Mouse (Mus musculus) retina, embryonic 14.5 days (tissue): ENCODE measurements around the gene Laptm5.

Source experiments
- DNase-seq: peaks from one replicate; pipeline ENCODE4 v3.0.0-alpha.2; 2015; ENCODE audit warnings: low spot score

Gene Laptm5

DNA sequence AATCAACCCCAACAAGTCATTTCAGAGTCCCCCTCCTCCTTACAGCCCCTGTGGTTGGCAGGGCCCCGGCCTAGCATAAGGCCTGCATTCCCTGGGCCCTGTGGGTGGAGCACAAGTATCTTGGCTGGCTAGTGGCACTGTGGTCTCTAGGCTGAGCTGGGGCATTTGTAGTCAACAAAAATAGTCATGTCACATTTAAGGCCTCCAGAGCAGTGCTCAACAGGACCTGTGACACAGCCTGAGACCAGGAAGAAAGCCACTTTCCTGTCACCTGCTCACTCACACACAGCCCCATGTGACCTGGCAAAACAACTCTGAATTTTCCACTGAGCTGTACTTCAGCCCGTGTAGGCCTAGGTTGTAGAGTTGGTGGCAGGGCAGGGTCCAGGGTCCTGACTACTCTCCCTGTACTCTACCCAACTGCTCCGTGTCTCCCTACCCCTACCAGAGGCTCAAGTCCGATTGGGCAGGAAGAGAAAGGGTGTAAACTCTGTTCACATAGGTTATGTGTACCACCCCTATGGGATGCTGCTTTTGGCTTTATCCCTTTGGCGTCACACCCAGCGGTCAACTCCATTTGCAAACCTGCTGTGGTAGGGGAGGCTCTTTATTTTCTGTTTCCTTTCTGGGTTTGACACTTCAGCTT is 13.0 kb upstream of the Laptm5 start:
- DNase-seq, result no peak

DNA sequence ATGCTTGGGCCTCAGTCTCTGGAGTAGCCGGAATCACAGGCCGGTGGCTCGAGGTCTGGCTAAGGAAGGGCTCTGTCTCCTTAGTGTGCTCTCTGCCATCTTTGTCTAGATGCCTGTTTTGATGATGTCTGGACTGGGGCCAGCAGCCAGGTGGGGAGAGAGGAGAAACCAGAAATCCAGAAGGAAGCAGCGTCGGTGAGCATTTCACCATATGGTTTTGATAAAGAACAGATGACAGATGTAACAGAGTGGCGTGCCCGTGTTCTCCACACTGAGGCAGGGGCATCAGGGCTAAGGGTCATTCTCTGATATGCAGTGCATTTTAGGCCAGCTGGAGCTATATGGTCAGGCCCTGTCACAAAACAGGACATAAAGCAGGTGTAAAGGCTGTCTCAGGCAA is 12.2 kb upstream of the Laptm5 start:
- no peak for DNase-seq

DNA sequence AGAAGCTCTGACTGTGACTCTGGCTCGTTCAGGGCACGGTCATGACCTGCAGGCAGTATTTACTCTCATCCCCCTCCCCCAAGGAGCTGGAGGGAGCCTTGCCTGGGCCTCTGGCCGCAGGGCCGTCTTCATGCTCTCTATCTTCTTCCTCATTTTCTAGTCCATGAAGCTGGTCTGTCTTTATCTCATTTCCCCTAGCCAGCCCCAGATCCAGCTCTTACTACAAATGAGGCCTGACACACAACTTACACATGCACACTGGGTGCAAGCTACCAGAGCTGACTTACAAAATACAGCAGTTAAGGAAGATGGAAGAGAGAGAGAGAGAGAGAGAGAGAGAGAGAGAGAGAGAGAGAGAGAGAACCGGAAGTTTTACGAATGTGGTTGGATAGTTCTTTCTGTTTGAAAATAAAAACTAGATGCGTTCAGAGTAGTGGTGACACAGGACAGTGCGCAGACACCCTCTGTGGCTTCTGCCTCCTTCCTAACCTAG is 10.6 kb upstream of the Laptm5 start:
- DNase-seq, result no peak

DNA sequence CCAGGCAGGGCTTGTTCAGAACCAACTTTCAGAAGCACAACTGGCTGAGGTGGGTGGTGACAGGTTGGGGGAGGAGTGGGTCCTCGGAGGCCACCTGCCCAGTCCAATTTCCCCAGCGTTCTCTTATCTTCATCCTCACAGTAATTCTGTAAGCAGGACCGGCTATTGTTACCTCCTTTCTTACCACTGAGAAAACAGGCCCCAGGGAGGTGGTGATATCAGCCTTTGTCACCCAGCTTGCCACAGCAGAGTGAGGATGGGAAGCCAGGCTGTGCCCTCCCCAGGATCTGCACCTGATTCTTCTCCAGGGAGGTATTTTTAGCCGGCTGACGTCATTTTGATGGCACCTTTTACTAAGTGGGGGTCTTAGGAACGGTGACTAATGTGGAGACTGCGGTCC is 7.9 kb upstream of the Laptm5 start:
- DNase-seq, result no peak

DNA sequence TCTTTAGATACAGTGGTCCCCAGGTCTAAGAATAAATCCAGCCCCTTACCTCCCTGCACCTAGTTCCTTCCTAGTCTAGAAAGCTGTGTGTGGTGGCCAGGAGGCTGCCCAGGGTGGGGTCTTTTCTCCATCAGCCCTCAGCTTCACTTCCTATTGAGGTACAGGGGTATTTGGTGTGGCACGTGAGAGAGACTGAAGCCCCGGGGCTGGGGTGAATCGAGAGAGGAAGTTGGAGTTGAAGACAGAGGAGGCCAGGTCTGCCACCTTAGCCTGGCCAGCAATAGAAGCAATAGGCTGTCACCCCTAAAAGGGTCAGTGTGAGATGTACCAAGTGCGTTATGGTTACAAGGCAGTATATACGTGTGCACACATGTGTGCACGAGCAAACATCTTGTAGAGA is 7.0 kb upstream of the Laptm5 start:
- DNase-seq, result no peak

DNA sequence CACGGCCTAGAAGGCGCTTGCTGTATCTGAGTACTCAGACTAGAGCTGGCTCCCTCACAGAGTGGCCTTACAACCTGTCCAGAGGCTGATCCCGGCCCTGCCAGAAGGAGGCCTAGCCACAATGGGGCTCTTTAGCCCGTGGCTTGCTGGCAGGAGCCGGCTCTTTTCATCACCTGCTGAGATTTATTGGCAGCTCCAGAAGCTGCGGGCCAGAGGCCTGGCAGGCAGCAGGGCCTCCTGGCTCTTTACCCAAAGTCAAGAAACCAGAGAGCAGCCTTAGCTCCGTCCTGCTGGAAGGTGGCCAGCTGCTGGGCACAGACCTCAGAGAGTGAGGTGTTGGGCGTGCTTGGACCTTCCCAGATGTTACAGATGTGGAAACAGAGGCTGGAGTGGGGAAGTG is 6.6 kb upstream of the Laptm5 start:
- DNase-seq, result no peak

DNA sequence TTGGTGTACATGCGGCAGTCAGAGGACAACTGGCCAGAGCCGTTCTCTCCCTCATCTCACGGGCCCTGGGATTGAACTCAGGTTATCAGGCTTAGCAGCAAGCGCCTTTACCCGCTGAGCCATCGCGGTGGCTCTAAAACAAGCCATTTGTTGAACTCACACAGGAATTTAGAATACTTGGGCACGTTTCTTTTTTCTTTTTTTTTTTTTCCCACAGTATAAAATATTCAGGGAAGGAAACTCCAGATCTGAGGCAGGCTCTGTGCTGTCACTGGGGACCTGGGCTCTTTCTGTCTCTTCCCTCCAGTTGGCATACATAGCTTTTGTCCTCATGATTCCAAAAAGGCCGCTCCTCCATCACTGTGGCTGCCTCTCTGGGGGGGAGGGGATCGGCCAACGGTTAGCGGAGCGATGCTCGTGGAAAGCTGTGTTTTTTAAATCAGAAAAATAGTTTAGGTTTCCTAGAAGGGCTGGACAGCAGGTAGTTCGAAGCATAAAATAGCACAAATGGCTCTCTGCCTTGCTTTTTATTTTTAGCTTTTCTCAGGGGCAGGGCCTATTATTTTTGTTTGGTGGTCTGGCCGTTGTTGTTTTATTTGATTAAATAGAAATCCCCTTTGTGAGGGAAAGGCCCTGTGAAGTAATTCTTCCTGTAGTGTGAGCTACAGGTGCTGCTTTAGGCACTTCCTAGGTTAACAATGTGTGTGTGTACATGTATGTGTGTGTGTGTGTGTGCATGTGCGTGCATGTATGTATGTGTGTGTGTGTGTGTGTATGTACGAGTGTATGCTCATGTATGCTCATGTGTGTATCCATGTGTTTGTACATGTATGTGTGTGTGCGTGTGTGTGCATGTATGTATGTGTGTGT is 5.5 kb upstream of the Laptm5 start:
- no peak for DNase-seq

DNA sequence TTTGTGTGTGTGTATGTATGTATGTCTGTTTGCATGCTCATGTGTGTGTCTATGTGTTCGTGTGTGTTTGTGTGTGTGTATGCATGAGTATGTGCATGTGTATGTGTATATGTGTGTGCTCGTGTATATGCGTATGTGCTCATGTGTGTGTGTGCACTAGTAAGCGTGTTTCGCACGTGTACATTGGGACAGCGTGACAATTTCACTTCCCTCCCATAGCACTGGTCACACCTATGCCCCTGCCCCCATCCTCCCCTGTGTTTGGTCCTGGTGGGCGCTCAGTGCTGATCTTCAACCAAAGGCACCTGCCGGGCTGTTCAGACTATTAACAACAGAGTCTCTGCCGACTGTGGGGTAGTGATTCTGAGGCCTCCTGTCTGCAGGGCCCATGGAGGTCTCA is 4.8 kb upstream of the Laptm5 start:
- no peak for DNase-seq

DNA sequence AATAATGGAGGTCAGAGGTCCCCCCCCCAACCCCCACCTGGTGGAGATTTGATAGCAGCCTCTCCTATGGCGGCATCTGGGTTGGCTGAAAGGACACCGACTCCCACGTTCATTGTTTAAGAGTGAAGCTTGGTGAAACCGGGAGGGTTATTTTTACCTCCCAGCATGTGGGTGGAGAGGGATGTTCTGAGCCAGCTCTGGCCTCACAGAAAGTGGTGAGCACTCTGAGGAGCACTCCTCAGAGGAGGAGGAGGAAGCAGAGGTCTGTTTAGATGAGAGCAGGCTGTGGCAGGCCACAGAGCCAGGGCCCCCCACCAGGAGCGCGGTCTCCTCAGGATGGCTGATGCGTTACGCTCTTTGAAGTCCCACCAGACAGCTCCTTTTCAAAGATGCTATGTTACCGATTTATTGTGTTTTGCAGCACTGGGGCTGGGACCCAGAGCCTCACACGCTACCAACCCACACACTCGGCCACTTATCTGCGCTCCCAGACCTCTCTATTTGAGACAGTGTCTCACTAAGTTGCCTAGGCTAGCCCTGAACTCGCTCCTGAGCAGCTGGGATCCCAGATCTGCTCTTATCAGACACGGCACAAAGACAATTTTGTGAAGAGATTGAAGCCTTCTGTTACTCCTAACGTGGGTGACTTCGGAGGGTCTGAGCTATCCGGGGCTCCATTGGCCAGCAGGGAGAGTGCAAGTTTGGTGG is 3.6 kb upstream of the Laptm5 start:
- no peak for DNase-seq

DNA sequence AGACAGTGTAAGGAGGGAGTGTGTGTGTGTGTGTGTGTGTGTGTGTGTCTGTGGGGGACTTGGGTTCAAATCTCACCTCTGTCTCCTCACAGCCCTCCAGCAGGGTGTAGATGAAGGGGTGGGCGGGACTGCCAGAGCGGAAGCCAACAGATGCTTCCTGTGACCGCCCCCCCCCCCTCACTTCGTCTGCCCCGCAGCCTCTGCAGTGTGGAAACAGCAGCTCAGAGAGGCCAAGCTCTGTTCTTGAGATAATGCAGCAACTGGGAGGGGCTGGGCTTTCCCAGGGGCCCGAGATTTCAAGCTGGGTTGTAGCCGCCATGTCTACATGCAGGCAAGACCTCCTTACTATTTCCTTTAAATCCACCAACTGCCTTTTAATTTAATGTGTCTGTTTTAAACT is 2.3 kb upstream of the Laptm5 start:
- no peak for DNase-seq

DNA sequence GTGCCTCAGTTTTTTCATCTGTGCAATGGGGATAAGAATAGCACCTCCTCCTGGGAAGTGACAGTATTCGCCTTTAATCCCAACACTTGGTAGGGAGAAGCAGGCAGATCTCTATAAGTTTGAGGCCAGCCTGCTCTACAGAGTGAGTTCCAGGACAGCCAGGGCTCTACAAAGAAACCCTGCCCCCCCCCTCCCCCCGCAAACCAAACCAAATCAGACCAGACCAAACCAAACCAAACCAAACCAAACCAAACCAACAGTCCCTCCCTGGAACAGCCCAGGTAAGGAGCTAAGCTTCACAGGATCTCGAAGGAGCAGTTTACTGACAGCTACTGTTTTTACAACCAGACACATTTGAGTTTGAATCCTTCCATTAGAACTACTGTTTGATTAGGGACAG is 299 bp upstream of the Laptm5 start:
- DNase-seq, result no peak

DNA sequence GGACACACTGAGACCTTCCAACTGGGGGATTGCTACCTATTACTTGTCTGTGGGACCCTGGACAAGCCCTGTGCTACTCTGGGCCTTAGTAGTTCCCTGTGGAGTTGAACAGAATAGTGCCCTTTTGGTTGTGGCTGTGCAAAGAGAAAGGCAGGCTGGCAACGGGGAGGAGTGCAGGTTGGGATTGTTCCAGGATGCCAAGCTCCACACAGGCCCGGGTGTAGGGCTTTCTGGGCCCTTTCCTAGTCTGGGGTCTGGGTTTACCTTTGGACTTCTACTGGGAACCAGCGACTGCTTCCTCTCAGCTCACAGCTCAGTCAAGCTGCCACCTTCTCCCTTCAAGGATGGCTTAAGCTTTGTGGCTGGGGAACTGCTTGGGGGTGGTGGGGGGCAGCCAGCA is 586 bp downstream of the Laptm5 start:
- DNase-seq, result no peak

DNA sequence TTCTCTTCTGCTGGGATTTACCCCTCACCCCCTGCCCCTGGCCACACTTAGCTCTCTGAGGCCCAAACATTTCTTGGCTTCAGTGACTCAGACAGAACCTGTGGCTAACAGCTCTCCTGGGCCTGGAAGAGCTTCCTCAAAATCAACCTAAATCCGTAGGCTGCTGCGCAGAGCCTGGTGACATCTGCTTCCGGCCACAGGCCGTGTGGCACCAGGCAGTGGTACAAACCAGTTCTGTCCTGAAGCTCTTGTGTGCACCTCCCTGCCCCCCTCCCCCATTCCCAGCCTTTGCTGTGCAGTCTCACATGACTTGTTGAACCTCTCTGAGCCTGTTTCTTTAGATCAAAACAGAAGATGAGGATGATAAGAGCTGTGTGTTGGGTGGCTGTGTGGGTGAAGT is 1.1 kb downstream of the Laptm5 start:
- DNase-seq, result no peak

DNA sequence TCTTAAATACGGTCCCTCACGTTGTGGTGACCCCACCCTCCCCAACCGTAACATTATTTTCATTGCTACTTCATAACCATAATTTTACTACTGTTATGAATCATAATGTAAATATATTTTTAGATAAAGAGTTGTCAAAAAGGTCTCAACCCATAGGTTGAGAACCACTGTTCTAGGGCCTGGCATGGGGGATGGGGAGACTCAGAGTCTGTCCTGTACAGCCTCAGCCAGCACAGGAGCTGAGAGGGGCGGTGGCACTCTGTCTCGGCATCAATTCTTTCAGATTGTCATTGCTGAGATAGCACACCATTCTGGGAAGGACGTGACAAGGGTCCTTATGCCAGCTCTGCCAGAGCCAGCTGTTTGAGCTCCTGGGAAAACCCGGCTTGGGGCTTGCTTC is 1.6 kb downstream of the Laptm5 start:
- no peak for DNase-seq

DNA sequence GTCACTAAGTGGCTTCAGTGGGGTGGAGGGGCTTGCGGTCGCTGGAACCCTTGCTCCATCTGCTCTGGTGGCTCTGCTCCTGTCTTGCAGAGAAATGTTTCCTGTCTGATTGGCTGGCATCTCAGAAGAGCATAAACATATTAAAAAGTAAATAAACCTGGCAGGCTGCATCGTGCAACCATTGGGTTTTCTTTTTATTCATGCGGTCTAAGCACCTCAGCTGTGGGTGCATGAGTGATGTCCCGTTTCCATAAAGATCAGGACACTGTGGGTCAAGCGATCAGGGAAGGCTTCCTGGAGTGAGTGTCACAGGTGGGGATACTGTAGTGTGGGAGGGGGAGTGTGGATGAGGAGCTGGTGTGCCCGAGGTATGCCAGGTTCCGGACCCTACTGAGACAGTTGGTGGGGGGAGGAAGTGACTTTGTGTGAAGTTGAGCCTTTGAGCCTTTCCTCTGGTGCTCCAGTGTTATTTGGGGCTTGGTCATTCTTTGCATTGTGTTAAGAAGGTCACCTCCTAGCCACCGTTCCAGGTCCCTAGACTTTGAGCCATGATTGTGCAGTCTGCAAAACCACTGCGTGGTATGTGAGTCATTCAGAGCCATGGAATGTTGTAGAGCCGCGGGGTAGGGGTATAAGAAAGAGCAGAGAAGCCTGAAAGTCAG is 2.2 kb downstream of the Laptm5 start:
- no peak for DNase-seq

DNA sequence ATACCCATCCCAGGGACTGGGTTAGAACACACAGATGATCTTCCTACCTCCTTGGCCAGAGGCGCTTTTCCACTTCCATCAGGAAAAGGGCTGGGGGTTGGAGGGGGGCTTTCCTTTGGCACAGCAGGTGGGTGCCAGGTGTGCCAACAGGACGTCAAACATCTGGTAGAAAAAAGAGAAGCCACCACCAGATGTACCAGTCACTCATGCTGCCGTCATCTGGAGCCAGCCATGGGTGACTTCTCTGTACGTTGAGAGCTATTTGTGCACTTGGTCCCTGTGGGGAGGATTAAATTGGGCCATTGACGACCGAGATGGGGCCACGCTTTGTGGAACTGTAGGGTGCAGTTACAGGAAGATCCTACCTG is 2.7 kb downstream of the Laptm5 start:
- DNase-seq, result no peak

DNA sequence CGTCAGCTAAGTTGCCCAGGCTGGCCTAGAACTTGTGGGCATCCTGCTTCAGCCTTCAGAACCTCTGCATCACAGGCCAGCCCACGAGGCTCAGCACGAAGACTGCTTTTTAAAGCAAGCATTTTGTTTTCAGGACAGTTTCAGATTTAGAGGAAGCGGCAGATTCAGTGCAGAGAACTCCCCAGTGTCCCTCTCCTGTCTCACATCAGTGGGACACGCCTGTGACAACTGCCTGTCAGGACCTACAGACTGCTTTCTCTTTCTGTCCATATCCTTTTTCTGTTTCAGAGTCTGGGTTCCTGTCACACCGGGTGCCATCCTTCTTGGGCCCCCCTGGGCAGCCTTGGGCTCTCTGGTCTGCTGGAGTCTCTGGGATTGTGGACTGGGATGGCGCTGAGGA is 3.7 kb downstream of the Laptm5 start:
- DNase-seq, result no peak

DNA sequence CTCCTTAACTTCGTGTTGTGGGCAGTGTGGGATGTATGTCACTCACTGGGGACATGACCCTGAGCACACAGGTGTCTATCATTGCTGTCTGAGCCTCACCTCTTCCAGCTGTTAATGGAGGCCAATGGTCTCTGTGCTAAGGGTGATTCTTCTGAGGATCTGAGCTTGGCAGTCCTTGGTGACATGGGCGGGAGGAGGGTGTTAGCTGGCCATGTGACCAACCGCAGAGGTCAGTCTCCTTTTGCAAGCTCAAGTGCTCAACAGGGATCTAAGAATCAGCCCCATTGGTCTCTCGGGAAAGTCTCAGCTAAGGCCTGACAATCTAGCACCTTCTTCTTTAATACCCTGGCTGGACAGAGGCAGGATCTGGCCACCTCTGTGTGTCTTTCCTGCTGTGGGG is 4.6 kb downstream of the Laptm5 start:
- DNase-seq, result no peak

DNA sequence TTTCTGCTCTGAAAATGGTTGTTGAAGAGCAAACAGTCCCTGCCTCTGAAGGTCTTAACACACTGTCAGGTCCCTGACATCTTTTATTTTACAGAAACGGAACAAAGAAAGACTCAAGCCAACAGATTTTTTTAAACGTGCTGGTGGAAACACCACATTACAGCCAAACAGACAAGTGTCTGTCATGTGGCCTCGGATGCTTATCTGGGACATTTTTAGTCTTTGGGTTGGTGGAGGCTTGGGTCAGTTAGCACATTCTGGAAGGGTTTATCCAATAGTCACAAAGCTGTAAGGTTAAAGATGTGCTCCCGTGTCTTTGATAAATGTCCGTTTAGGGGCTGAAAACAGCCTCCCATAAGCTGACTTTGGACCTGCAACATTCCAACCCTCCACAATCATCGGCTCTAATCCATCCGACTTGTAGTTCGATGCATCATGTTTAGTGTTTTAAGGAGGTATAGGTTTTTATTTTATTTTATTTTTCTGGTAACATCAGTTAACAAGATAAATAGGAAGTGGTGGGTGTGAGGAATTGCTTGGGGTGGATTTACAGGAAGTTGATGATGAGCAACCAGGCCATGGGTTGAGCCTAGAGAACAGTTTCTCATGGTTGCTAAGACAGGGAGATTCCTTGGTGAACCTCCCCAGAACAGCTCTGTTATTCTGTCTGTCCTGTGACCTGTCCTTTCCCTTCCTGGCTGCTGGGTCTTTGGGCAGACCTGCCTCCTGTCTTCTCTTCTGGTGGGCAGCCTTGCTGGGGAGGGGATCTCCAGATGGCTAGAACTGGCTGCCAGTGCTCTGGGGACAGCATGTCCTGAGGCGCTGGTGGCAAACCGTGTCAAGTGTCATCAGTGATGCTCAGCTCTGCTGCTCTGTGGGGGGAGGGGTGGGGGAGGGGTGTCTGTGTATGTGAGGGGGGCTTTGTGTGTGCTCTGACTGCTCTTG is 6.2 kb downstream of the Laptm5 start:
- no peak for DNase-seq

DNA sequence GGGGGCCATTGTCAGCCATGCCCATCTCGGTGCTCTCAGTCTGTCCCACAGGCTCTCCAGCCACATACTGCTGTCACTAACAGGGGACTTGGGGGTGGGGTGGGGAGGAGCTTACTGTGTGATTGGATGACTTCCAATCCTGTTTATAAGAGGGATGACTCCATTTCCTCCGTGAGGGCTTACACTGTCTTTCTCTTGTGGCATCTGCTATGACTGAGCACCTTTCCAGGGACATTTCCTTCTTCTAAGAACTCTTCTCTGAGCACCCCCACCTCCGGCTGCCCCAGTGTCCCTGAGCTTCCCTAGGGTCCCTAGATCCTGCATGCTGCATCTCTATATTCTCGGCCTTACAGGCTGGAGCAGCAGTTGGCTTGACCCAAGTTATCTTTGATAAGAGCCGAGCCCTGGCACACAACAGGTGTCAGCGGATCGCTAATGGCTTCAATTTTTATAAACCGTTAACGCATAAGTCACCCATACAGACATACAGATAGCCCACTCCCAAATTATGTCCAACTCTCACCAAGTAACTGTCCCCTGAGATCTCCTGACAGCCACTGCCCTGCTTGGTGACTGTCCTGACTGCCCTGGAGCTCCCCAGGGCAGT is 6.9 kb downstream of the Laptm5 start:
- peak; percentile 38 for DNase-seq
